Mouse (Mus musculus) neural tube, embryonic 15.5 days (tissue): ENCODE results near the gene Chka. TPM values are rescaled to one million over a fixed set of nuclear protein-coding genes. Genes with fewer than 3 reads are reported as not detected.

Source experiments
- ATAC-seq: fragments of 200-750 bp; cut with Nextera tagmentation; 2 replicates; pipeline ENCODE4 v1.8.0; 2017; ENCODE audit warnings: mild to moderate bottlenecking, moderate TSS enrichment, moderate library complexity; ENCODE audit not compliant: low FRiP score
- H3K27ac ChIP-seq: fragments of 300-500 bp; sonication (generic); replicated peaks from 2 replicates; pipeline ENCODE4 v1.5.1; 2015; ENCODE audit warnings: mild to moderate bottlenecking, inconsistent platforms
- H3K27me3 ChIP-seq: fragments of 300-500 bp; sonication (generic); replicated peaks from 2 replicates; pipeline ENCODE4 v1.6.1; 2015; ENCODE audit warnings: inconsistent platforms
- H3K36me3 ChIP-seq: fragments of 300-500 bp; sonication (generic); 2 replicates; pipeline ENCODE4 v1.6.1; 2015; ENCODE audit warnings: inconsistent platforms
- H3K4me1 ChIP-seq: fragments of 300-500 bp; sonication (generic); 2 replicates; pipeline ENCODE4 v1.6.1; 2015; ENCODE audit warnings: inconsistent platforms
- H3K4me2 ChIP-seq: fragments of 300-500 bp; sonication (generic); 2 replicates; pipeline ENCODE4 v1.6.1; 2015; ENCODE audit warnings: inconsistent platforms, mild to moderate bottlenecking, moderate library complexity
- H3K4me3 ChIP-seq: fragments of 300-500 bp; sonication (generic); replicated peaks from 2 replicates; pipeline ENCODE4 v1.5.1; 2015; ENCODE audit warnings: mild to moderate bottlenecking, inconsistent platforms
- H3K9ac ChIP-seq: fragments of 300-500 bp; sonication (generic); replicated peaks from 2 replicates; pipeline ENCODE4 v1.6.1; 2015; ENCODE audit warnings: mild to moderate bottlenecking, inconsistent platforms
- H3K9me3 ChIP-seq: fragments of 300-500 bp; sonication (generic); replicated peaks from 2 replicates; pipeline ENCODE4 v1.6.1; 2016; ENCODE audit warnings: inconsistent platforms
- WGBS: fragments of 180-500 bp; shearing (Covaris S2); methylation state at CpG from one replicate; pipeline ENCODE4 v1.1.7; 2015; ENCODE audit warnings: mixed read lengths; 5-methylcytosine and 5-hydroxymethylcytosine counted together
- polyA plus RNA-seq: library from polyadenylated mRNA; unstranded; fragments of >200 nt; fragmentation: Nextera tagmentation; extraction: Ambion mirVana; gene quantifications from 2 replicates; pipeline ENCODE4 v1.2.1, GENCODE M21; 2015

Chka gene
- polyA plus RNA-seq, 1 experiment from 2014 or later, result 68.7 TPM

- H3K27ac ChIP-seq, result no peak overlapping the region
- peaks cover 40% of the 10 kb centered on the region for H3K4me1 ChIP-seq
- no peaks in the 10 kb centered on the region for H3K27me3 ChIP-seq
- no peak overlapping the region for H3K4me3 ChIP-seq
- 81% methylated on average over 8 of the region's 8 CpGs for WGBS
- H3K9ac ChIP-seq, result no peak overlapping the region
- no peaks in the 10 kb centered on the region for H3K9me3 ChIP-seq
- H3K4me2 ChIP-seq, result peak overlapping the region; percentile 83
- no peak for ATAC-seq
- H3K36me3 ChIP-seq, result peaks cover 29% of the 10 kb centered on the region
Observed at GRCm38 (mm10) chr19:3907876-3908660, 56.5 kb downstream of the Chka start.

GRCm38 (mm10) chr19:3910206-3910605 lies 58.6 kb downstream of the Chka start:
- Histone ChIP-seq H3K9ac (no peak overlapping the region), H3K36me3 (peaks cover 29% of the 10 kb centered on the region), H3K27ac (no peak overlapping the region), H3K4me3 (no peak overlapping the region), H3K27me3 (no peaks in the 10 kb centered on the region), H3K4me1 (peaks cover 45% of the 10 kb centered on the region), H3K4me2 (no peak overlapping the region), H3K9me3 (no peaks in the 10 kb centered on the region)
- 87% methylated on average over 5 of the region's 5 CpGs for WGBS
- no peak for ATAC-seq

GRCm38 (mm10) chr19:3912337-3913204 lies 61.0 kb downstream of the Chka start, which contains the start of gene Ndufs8:
Ndufs8 (minus strand) TSS chr19:3912774.
- no peaks in the 10 kb centered on the region for H3K27me3 ChIP-seq
- H3K27ac ChIP-seq, result peak within 1 kb of the TSS; percentile 84
- H3K36me3 ChIP-seq, result peaks cover 29% of the 10 kb centered on the region
- peaks cover 30% of the 10 kb centered on the region for H3K4me1 ChIP-seq
- no peaks in the 10 kb centered on the region for H3K9me3 ChIP-seq
- under 1% methylated on average over 43 of the region's 43 CpGs for WGBS
- ATAC-seq, result peak; percentile 97
- H3K9ac ChIP-seq, result peak within 1 kb of the TSS; percentile 61
- H3K4me2 ChIP-seq, result peak within 1 kb of the TSS; percentile 89
- peak within 1 kb of the TSS; percentile 75 for H3K4me3 ChIP-seq

GRCm38 (mm10) chr19:3913692-3914091 lies 62.1 kb downstream of the Chka start:
- Histone ChIP-seq H3K9me3 (no peaks in the 10 kb centered on the region), H3K36me3 (peaks cover 23% of the 10 kb centered on the region), H3K27ac (no peak overlapping the region; the same call in 1 of the 2 replicates), H3K27me3 (no peaks in the 10 kb centered on the region), H3K4me3 (peak overlapping the region; percentile 75), H3K4me1 (peaks cover 25% of the 10 kb centered on the region), H3K9ac (peak overlapping the region; percentile 47; the same call in 1 of the 2 replicates), H3K4me2 (peak overlapping the region; percentile 89)
- WGBS, result 88% methylated on average over 8 of the region's 8 CpGs
- ATAC-seq, result no peak

GRCm38 (mm10) chr19:3914535-3914934 lies 63.0 kb downstream of the Chka start:
- H3K4me2 ChIP-seq, result no peak overlapping the region
- peaks cover 25% of the 10 kb centered on the region for H3K4me1 ChIP-seq
- no peak overlapping the region for H3K27ac ChIP-seq
- no peaks in the 10 kb centered on the region for H3K27me3 ChIP-seq
- H3K36me3 ChIP-seq, result peaks cover 16% of the 10 kb centered on the region
- 88% methylated on average over 5 of the region's 5 CpGs for WGBS
- no peak for ATAC-seq
- H3K9ac ChIP-seq, result no peak overlapping the region
- no peaks in the 10 kb centered on the region for H3K9me3 ChIP-seq
- H3K4me3 ChIP-seq, result no peak overlapping the region

GRCm38 (mm10) chr19:3916727-3917126 lies 65.2 kb downstream of the Chka start:
- Histone ChIP-seq H3K4me1 (peaks cover 13% of the 10 kb centered on the region), H3K27ac (no peak overlapping the region), H3K9ac (no peak overlapping the region), H3K4me2 (no peak overlapping the region), H3K4me3 (no peak overlapping the region), H3K27me3 (no peaks in the 10 kb centered on the region), H3K36me3 (no peaks in the 10 kb centered on the region), H3K9me3 (no peaks in the 10 kb centered on the region)
- 82% methylated on average over 11 of the region's 11 CpGs for WGBS
- no peak for ATAC-seq

GRCm38 (mm10) chr19:3919928-3920327 lies 68.4 kb downstream of the Chka start:
- Histone ChIP-seq H3K27me3 (no peaks in the 10 kb centered on the region), H3K9ac (no peak overlapping the region), H3K9me3 (no peaks in the 10 kb centered on the region), H3K4me1 (no peaks in the 10 kb centered on the region), H3K27ac (no peak overlapping the region), H3K4me2 (no peak overlapping the region), H3K36me3 (no peaks in the 10 kb centered on the region), H3K4me3 (no peak overlapping the region)
- no peak for ATAC-seq

GRCm38 (mm10) chr19:3922661-3923371 lies 71.2 kb downstream of the Chka start:
- 62% methylated on average over 10 of the region's 10 CpGs for WGBS
- no peaks in the 10 kb centered on the region for H3K9me3 ChIP-seq
- H3K27me3 ChIP-seq, result no peaks in the 10 kb centered on the region
- H3K27ac ChIP-seq, result 0 out of 2 replicates have a peak overlapping the region, but pooled peaks have one; percentile 9
- no peak overlapping the region for H3K9ac ChIP-seq
- H3K4me3 ChIP-seq, result no peak overlapping the region
- no peaks in the 10 kb centered on the region for H3K36me3 ChIP-seq
- H3K4me2 ChIP-seq, result no peak overlapping the region
- no peaks in the 10 kb centered on the region for H3K4me1 ChIP-seq
- ATAC-seq, result no peak

GRCm38 (mm10) chr19:3923586-3923985 lies 72.0 kb downstream of the Chka start:
- Histone ChIP-seq H3K27me3 (no peaks in the 10 kb centered on the region), H3K4me2 (no peak overlapping the region), H3K9ac (no peak overlapping the region), H3K36me3 (no peaks in the 10 kb centered on the region), H3K4me1 (no peaks in the 10 kb centered on the region), H3K27ac (0 out of 2 replicates have a peak overlapping the region, but pooled peaks have one; percentile 9), H3K4me3 (no peak overlapping the region), H3K9me3 (no peaks in the 10 kb centered on the region)
- ATAC-seq, result no peak; the same call in 1 of the 2 replicates
- 65% methylated on average over 13 of the region's 13 CpGs for WGBS

- 84% methylated on average over 8 of the region's 8 CpGs for WGBS
- no peaks in the 10 kb centered on the region for H3K36me3 ChIP-seq
- H3K4me3 ChIP-seq, result no peak overlapping the region
- no peaks in the 10 kb centered on the region for H3K27me3 ChIP-seq
- no peak for ATAC-seq
- H3K9me3 ChIP-seq, result no peaks in the 10 kb centered on the region
- 0 out of 2 replicates have a peak, but pooled peaks cover under 1% of the 10 kb centered on the region for H3K4me1 ChIP-seq
- H3K27ac ChIP-seq, result no peak overlapping the region
- H3K4me2 ChIP-seq, result no peak overlapping the region
- no peak overlapping the region for H3K9ac ChIP-seq
Observed at GRCm38 (mm10) chr19:3924190-3924589, 72.6 kb downstream of the Chka start.

- Histone ChIP-seq H3K9ac (no peak overlapping the region), H3K4me3 (no peak overlapping the region), H3K9me3 (no peaks in the 10 kb centered on the region), H3K27me3 (no peaks in the 10 kb centered on the region), H3K4me1 (peaks cover 7% of the 10 kb centered on the region), H3K27ac (no peak overlapping the region), H3K36me3 (no peaks in the 10 kb centered on the region), H3K4me2 (no peak overlapping the region)
- WGBS, result 93% methylated on average over 7 of the region's 7 CpGs
- ATAC-seq, result no peak
Observed at GRCm38 (mm10) chr19:3924868-3925267, 73.3 kb downstream of the Chka start.
